Mouse (Mus musculus): ENCODE data around the gene Hfe. TPM values are rescaled to one million over a fixed set of nuclear protein-coding genes. Genes with fewer than 3 reads are reported as not detected.
A peak's percentile ranks its signal among the peaks of the same experiment; 100 is the strongest.

Hfe gene
- polyA plus RNA-seq, 1 experiment from 2014 or later = 7.3 TPM

DNA sequence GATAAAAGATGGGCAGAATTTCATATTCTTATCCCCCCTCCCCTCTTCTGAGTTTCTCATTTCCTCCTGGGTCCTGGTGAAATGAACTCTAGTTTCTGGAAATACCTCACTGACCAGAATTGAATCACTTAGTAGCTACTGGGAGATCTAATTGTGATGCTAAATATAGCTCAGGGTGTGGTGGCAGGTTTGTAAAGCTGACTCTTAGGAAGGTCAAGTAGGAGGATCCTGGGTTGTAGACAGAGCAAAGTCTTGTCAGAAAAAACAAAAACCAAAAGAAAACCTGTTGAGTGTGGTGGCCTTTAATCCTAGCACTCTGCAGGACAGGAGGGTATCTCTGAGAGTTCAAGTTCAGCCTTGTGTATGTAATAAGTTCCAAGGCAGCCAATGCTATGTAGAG lies 31.4 kb upstream of the Hfe start:
- Histone ChIP-seq H3K4me1 (peaks cover 11% of the 10 kb centered on the region; the same call in 1 of the 2 replicates), H3K4me2 (no peak overlapping the region), H3K4me3 (no peak overlapping the region), H3K27me3 (no peaks in the 10 kb centered on the region), H3K9ac (no peak overlapping the region), H3K9me3 (no peaks in the 10 kb centered on the region), H3K36me3 (no peaks in the 10 kb centered on the region), H3K27ac (no peak overlapping the region)
- ATAC-seq (ENCODE audit: insufficient number of reproducible peaks, low FRiP score, low TSS enrichment, low read depth) = no peak

GRCm38 (mm10) chr13:23740910-23741309 lies 30.3 kb upstream of the Hfe start:
- peak overlapping the region; percentile 57; the same call in 1 of the 2 replicates for H3K4me3 ChIP-seq
- no peak overlapping the region for H3K9ac ChIP-seq
- H3K9me3 ChIP-seq = no peaks in the 10 kb centered on the region
- peaks cover 11% of the 10 kb centered on the region; the same call in 1 of the 2 replicates for H3K4me1 ChIP-seq
- no peak for ATAC-seq (ENCODE audit: insufficient number of reproducible peaks, low FRiP score, low TSS enrichment, low read depth)
- WGBS = 56% methylated on average over 5 of the region's 5 CpGs
- no peaks in the 10 kb centered on the region for H3K36me3 ChIP-seq
- H3K27me3 ChIP-seq = no peaks in the 10 kb centered on the region
- peak overlapping the region; percentile 93 for H3K4me2 ChIP-seq
- H3K27ac ChIP-seq = peak overlapping the region; percentile 98

GRCm38 (mm10) chr13:23740256-23740840 lies 29.7 kb upstream of the Hfe start:
- no peak for ATAC-seq (ENCODE audit: insufficient number of reproducible peaks, low FRiP score, low TSS enrichment, low read depth)

DNA sequence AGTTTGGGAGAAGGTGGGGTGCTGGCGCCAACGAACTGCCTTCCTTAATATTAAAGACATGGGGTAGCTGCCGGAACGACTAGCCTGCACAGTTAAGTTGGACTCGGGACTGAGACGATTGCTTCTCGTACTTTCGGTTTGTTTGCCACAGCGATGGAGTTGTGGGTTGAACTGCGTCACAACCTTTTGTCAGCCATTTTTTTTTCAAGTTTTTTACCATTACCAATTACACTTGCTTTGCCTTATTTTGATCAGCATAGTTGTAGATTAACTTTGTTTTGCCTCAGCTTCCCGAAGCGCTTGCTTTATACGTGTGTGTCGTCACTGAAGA lies 29.2 kb upstream of the Hfe start:
- no peaks in the 10 kb centered on the region for H3K27me3 ChIP-seq
- under 1% methylated on average over 14 of the region's 14 CpGs for WGBS
- H3K4me1 ChIP-seq = peaks cover 11% of the 10 kb centered on the region; the same call in 1 of the 2 replicates
- H3K27ac ChIP-seq = peak overlapping the region; percentile 98
- no peaks in the 10 kb centered on the region for H3K9me3 ChIP-seq
- H3K4me2 ChIP-seq = peak overlapping the region; percentile 93
- H3K4me3 ChIP-seq = peak overlapping the region; percentile 57
- H3K9ac ChIP-seq = peak overlapping the region; percentile 61
- no peaks in the 10 kb centered on the region for H3K36me3 ChIP-seq
- peak; percentile 26 for ATAC-seq (ENCODE audit: insufficient number of reproducible peaks, low FRiP score, low TSS enrichment, low read depth)

More at GRCm38 (mm10) chr13:23740256-23740840, 29.7 kb upstream of the Hfe start:
- peak overlapping the region; percentile 93 for H3K4me2 ChIP-seq
- H3K4me3 ChIP-seq = peak overlapping the region; percentile 57
- H3K9ac ChIP-seq = peak overlapping the region; percentile 61
- 23% methylated on average over 13 of the region's 13 CpGs for WGBS
- H3K36me3 ChIP-seq = no peaks in the 10 kb centered on the region
- peaks cover 11% of the 10 kb centered on the region; the same call in 1 of the 2 replicates for H3K4me1 ChIP-seq
- no peaks in the 10 kb centered on the region for H3K27me3 ChIP-seq
- peak overlapping the region; percentile 98 for H3K27ac ChIP-seq
- no peaks in the 10 kb centered on the region for H3K9me3 ChIP-seq

GRCm38 (mm10) chr13:23739069-23739921 lies 28.6 kb upstream of the Hfe start:
- peak; percentile 94 for ATAC-seq (ENCODE audit: insufficient number of reproducible peaks, low FRiP score, low TSS enrichment, low read depth)
- peak overlapping the region; percentile 61 for H3K9ac ChIP-seq
- no peaks in the 10 kb centered on the region for H3K9me3 ChIP-seq
- peaks cover 11% of the 10 kb centered on the region; the same call in 1 of the 2 replicates for H3K4me1 ChIP-seq
- WGBS = under 1% methylated on average over 39 of the region's 39 CpGs
- H3K36me3 ChIP-seq = no peaks in the 10 kb centered on the region
- peak overlapping the region; percentile 93 for H3K4me2 ChIP-seq
- H3K4me3 ChIP-seq = peak overlapping the region; percentile 57
- H3K27ac ChIP-seq = peak overlapping the region; percentile 98
- no peaks in the 10 kb centered on the region for H3K27me3 ChIP-seq

DNA sequence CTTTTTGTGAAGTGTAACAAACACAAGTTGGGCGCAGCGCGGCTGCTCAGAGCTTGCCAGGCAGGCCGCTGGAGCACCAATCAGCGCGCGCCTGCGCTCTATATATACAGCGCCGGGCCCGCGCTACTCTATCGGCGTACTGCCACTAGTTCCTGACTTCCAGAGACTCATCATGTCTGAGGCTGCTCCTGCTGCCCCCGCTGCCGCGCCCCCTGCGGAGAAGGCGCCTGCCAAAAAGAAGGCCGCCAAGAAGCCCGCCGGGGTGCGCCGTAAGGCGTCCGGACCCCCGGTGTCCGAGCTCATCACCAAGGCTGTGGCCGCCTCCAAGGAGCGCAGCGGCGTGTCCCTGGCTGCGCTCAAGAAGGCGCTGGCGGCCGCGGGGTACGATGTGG lies 28.0 kb upstream of the Hfe start, which contains the start of gene Hist1h1c:
Hist1h1c (plus strand) TSS at position 132 of the 392 bp plus-strand sequence.
- H3K9me3 ChIP-seq = no peaks in the 10 kb centered on the region
- under 1% methylated on average over 38 of the region's 38 CpGs for WGBS
- peak; percentile 92 for ATAC-seq (ENCODE audit: insufficient number of reproducible peaks, low FRiP score, low TSS enrichment, low read depth)

GRCm38 (mm10) chr13:23738041-23738440 lies 27.4 kb upstream of the Hfe start:
- Histone ChIP-seq H3K4me3 (peak overlapping the region; percentile 57), H3K4me2 (peak overlapping the region; percentile 93), H3K9me3 (no peaks in the 10 kb centered on the region), H3K9ac (no peak overlapping the region), H3K27ac (peak overlapping the region; percentile 98), H3K4me1 (peaks cover 11% of the 10 kb centered on the region; the same call in 1 of the 2 replicates), H3K27me3 (no peaks in the 10 kb centered on the region), H3K36me3 (no peaks in the 10 kb centered on the region)
- 26% methylated on average over 4 of the region's 4 CpGs for WGBS
- no peak for ATAC-seq (ENCODE audit: insufficient number of reproducible peaks, low FRiP score, low TSS enrichment, low read depth)

More for the DNA sequence above, 28.0 kb upstream of the Hfe start, which contains the start of gene Hist1h1c:
- H3K9ac ChIP-seq = peak within 1 kb of the TSS; percentile 61
- H3K27me3 ChIP-seq = no peaks in the 10 kb centered on the region
- H3K27ac ChIP-seq = peak within 1 kb of the TSS; percentile 98
- peak within 1 kb of the TSS; percentile 93 for H3K4me2 ChIP-seq
- peak within 1 kb of the TSS; percentile 57 for H3K4me3 ChIP-seq
- no peaks in the 10 kb centered on the region for H3K36me3 ChIP-seq
- H3K4me1 ChIP-seq = peaks cover 11% of the 10 kb centered on the region; the same call in 1 of the 2 replicates

DNA sequence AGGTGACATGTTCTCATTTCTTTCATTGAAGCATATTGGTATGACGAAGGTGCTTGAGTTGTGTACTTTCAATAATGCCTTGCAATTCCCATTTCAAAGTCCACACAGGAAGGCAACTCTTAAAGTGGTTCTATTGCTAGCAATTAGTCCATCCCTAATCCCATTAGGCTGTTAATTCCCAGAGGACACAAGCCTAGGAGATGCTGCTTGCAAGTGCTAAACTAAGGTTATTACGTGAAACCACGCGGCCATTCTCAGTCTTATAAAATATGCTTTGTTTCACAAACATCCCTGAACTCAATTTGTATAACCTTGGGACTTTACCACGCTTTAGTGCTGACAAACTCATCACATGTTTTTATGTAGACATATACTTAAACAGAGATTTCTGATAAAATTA lies 26.4 kb upstream of the Hfe start:
- no peaks in the 10 kb centered on the region for H3K27me3 ChIP-seq
- H3K4me2 ChIP-seq = no peak overlapping the region
- H3K9me3 ChIP-seq = no peaks in the 10 kb centered on the region
- no peak overlapping the region for H3K4me3 ChIP-seq
- 85% methylated on average over 5 of the region's 5 CpGs for WGBS
- no peaks in the 10 kb centered on the region for H3K36me3 ChIP-seq
- H3K27ac ChIP-seq = no peak overlapping the region
- ATAC-seq (ENCODE audit: insufficient number of reproducible peaks, low FRiP score, low TSS enrichment, low read depth) = no peak
- peaks cover 11% of the 10 kb centered on the region; the same call in 1 of the 2 replicates for H3K4me1 ChIP-seq
- H3K9ac ChIP-seq = no peak overlapping the region

DNA sequence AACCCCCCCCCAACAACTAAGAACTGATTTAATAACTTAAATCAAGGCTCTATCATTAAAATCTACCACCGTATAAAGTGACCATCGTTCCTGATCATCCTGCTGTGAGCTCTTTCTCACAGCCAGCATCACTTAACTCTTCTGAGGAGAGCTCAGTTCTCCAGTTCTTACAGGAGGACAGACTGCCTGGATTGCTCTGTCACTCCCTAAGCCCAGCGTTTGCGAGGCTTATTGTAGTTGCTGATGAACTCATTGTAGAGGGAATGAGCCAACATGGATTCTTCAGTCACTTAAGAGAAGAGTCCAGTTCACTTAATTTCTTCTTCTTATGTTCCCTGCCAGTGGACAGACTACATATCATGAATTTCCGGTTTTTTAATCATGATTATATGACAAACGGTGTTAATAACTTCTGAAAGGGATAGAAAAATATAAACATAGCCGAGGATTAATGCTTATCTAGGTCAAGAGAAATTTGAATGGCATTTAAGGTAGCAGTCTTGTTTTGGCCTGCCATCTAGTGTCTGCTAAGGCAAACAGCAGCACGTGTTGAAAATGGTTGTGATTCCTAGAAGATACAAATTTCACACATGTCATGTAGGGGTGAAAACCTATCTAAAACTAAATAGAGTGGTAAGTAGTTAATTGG lies 21.6 kb upstream of the Hfe start:
- no peaks in the 10 kb centered on the region for H3K4me1 ChIP-seq
- no peak overlapping the region for H3K27ac ChIP-seq
- WGBS = 26% methylated on average over 8 of the region's 8 CpGs
- H3K36me3 ChIP-seq = no peaks in the 10 kb centered on the region
- no peak for ATAC-seq (ENCODE audit: insufficient number of reproducible peaks, low FRiP score, low TSS enrichment, low read depth)
- no peak overlapping the region for H3K4me2 ChIP-seq
- no peaks in the 10 kb centered on the region for H3K9me3 ChIP-seq
- H3K27me3 ChIP-seq = no peaks in the 10 kb centered on the region
- no peak overlapping the region for H3K9ac ChIP-seq
- no peak overlapping the region for H3K4me3 ChIP-seq

DNA sequence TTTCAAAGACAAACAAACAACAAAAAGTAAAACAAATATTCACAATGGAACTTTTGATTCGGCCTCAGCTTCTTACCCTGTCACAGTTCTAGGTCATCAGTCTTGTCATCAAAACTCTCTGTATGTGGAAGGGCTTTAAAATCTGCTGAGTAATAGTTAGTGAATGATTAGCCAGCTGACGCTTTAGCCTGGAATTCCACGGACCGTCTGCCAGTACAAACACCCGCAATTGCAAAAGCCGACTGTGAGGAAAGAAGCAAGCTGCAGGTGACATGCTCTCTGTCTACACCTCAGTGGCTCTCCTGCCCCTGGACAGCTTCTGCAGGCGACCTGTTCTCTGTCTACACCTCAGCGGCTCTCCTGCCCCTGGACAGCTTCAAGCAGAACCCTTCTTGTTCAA lies 19.8 kb upstream of the Hfe start:
- no peak for ATAC-seq (ENCODE audit: insufficient number of reproducible peaks, low FRiP score, low TSS enrichment, low read depth)
- H3K4me3 ChIP-seq = no peak overlapping the region
- H3K4me1 ChIP-seq = no peaks in the 10 kb centered on the region
- H3K4me2 ChIP-seq = no peak overlapping the region
- no peaks in the 10 kb centered on the region for H3K36me3 ChIP-seq
- H3K27me3 ChIP-seq = no peaks in the 10 kb centered on the region
- no peak overlapping the region for H3K27ac ChIP-seq
- no peak overlapping the region for H3K9ac ChIP-seq
- WGBS = 39% methylated on average over 8 of the region's 8 CpGs
- no peaks in the 10 kb centered on the region for H3K9me3 ChIP-seq

- no peak overlapping the region for H3K4me3 ChIP-seq
- 94% methylated on average over 5 of the region's 5 CpGs for WGBS
- ATAC-seq (ENCODE audit: insufficient number of reproducible peaks, low FRiP score, low TSS enrichment, low read depth) = no peak
- no peaks in the 10 kb centered on the region for H3K9me3 ChIP-seq
- no peaks in the 10 kb centered on the region for H3K4me1 ChIP-seq
- H3K27ac ChIP-seq = no peak overlapping the region
- no peaks in the 10 kb centered on the region for H3K27me3 ChIP-seq
- no peak overlapping the region for H3K4me2 ChIP-seq
- H3K9ac ChIP-seq = no peak overlapping the region
- H3K36me3 ChIP-seq = no peaks in the 10 kb centered on the region
These were observed 19.1 kb upstream of the Hfe start for GRCm38 (mm10) chr13:23729706-23730105.

GRCm38 (mm10) chr13:23729192-23729525 lies 18.5 kb upstream of the Hfe start:
- Histone ChIP-seq H3K4me1 (no peaks in the 10 kb centered on the region), H3K4me3 (no peak overlapping the region), H3K9me3 (no peaks in the 10 kb centered on the region), H3K27me3 (no peaks in the 10 kb centered on the region), H3K9ac (no peak overlapping the region), H3K4me2 (no peak overlapping the region), H3K36me3 (no peaks in the 10 kb centered on the region), H3K27ac (no peak overlapping the region)
- ATAC-seq (ENCODE audit: insufficient number of reproducible peaks, low FRiP score, low TSS enrichment, low read depth) = no peak
- WGBS = 87% methylated on average over 9 of the region's 9 CpGs

Measured in limb, embryonic 15.5 days (tissue).